Mouse (Mus musculus) cerebellum, adult (tissue): ENCODE measurements at regions not wholly inside any gene's neighbourhood (a gene's known extent, or its start where the extent isn't known, plus 50 kb on each side); places are given as distances from the start of the nearest gene placed in this dataset.

Experiments
- ATAC-seq: cut with Nextera tagmentation; 2 replicates; pipeline ENCODE4 v1.9.2; 2017; ENCODE audit warnings: mild to moderate bottlenecking, moderate library complexity, mixed read lengths; ENCODE audit not compliant: insufficient number of reproducible peaks, low FRiP score, low TSS enrichment

- no peak for ATAC-seq
Observed at GRCm38 (mm10) chr5:111824600-111825130, 90.9 kb downstream of the Gm26897 start.

- no peak for ATAC-seq
Observed at GRCm38 (mm10) chr5:111829891-111830290, 96.2 kb downstream of the Gm26897 start.

- no peak for ATAC-seq
Observed at GRCm38 (mm10) chr5:111835737-111836667, 102.3 kb downstream of the Gm26897 start.

- no peak for ATAC-seq
Observed at GRCm38 (mm10) chr5:111836668-111837234, 103.0 kb downstream of the Gm26897 start.

- ATAC-seq, result no peak
Observed at GRCm38 (mm10) chr5:111842461-111842860, 108.7 kb downstream of the Gm26897 start.

- no peak for ATAC-seq
Observed at GRCm38 (mm10) chr5:111843622-111844239, 110.0 kb downstream of the Gm26897 start.

- ATAC-seq, result no peak
Observed at GRCm38 (mm10) chr5:111844528-111844927, 110.8 kb downstream of the Gm26897 start.

- no peak for ATAC-seq
Observed at GRCm38 (mm10) chr5:111848917-111849316, 115.2 kb downstream of the Gm26897 start.

- ATAC-seq, result no peak
Observed at GRCm38 (mm10) chr5:111852682-111853081, 119.0 kb downstream of the Gm26897 start.

- ATAC-seq, result no peak
Observed at GRCm38 (mm10) chr5:111855366-111855765, 121.6 kb downstream of the Gm26897 start.

- ATAC-seq, result no peak
Observed at GRCm38 (mm10) chr5:111857200-111857599, 123.5 kb downstream of the Gm26897 start.

- no peak for ATAC-seq
Observed at GRCm38 (mm10) chr5:111860436-111860835, 126.7 kb downstream of the Gm26897 start.

- no peak for ATAC-seq
Observed at GRCm38 (mm10) chr5:111862331-111862730, 128.6 kb downstream of the Gm26897 start.

GRCm38 (mm10) chr5:111863922-111864321 is 130.2 kb downstream of the Gm26897 start:
- ATAC-seq, result no peak

- no peak for ATAC-seq
Observed at GRCm38 (mm10) chr5:111864606-111865005, 130.9 kb downstream of the Gm26897 start.

GRCm38 (mm10) chr5:111869011-111869410 is 135.3 kb downstream of the Gm26897 start:
- no peak for ATAC-seq

GRCm38 (mm10) chr5:111877165-111877793 is 143.6 kb downstream of the Gm26897 start:
- no peak for ATAC-seq

- ATAC-seq, result no peak
Observed at GRCm38 (mm10) chr5:111879044-111879443, 145.3 kb downstream of the Gm26897 start.

- no peak for ATAC-seq
Observed at GRCm38 (mm10) chr5:111880268-111880667, 146.5 kb downstream of the Gm26897 start.

- ATAC-seq, result no peak
Observed at GRCm38 (mm10) chr5:111881517-111881916, 147.8 kb downstream of the Gm26897 start.
